Mouse (Mus musculus) hindbrain, embryonic 15.5 days (tissue): ENCODE measurements around the gene Nmnat1. TPM values are rescaled to one million over a fixed set of nuclear protein-coding genes. Genes with fewer than 3 reads are reported as not detected.
A peak's percentile ranks its signal among the peaks of the same experiment; 100 is the strongest.

Experiments
- ATAC-seq: fragments of 200-750 bp; cut with Nextera tagmentation; 2 replicates; pipeline ENCODE4 v1.8.0; 2017; ENCODE audit warnings: low read depth, moderate number of reproducible peaks, moderate TSS enrichment; ENCODE audit not compliant: low FRiP score
- H3K27ac ChIP-seq: fragments of 300-500 bp; sonication (generic); replicated peaks from 2 replicates; pipeline ENCODE4 v1.5.1; 2015; ENCODE audit warnings: mild to moderate bottlenecking, inconsistent platforms
- H3K27me3 ChIP-seq: fragments of 300-500 bp; sonication (generic); 2 replicates; pipeline ENCODE4 v1.6.1; 2015; ENCODE audit warnings: control low read depth, inconsistent platforms
- H3K36me3 ChIP-seq: fragments of 300-500 bp; sonication (generic); 2 replicates; pipeline ENCODE4 v1.6.1; 2015; ENCODE audit warnings: control low read depth, inconsistent platforms
- H3K4me1 ChIP-seq: fragments of 300-500 bp; sonication (generic); replicated peaks from 2 replicates; pipeline ENCODE4 v1.6.1; 2015; ENCODE audit warnings: control low read depth, inconsistent platforms
- H3K4me2 ChIP-seq: fragments of 300-500 bp; sonication (generic); 2 replicates; pipeline ENCODE4 v1.6.1; 2015; ENCODE audit warnings: moderate library complexity, mild to moderate bottlenecking, inconsistent platforms
- H3K4me3 ChIP-seq: fragments of 300-500 bp; sonication (generic); 2 replicates; pipeline ENCODE4 v1.5.1; 2015; ENCODE audit warnings: mild to moderate bottlenecking, inconsistent platforms
- H3K9ac ChIP-seq: fragments of 300-500 bp; sonication (generic); 2 replicates; pipeline ENCODE4 v1.6.1; 2015; ENCODE audit warnings: inconsistent platforms
- H3K9me3 ChIP-seq: fragments of 300-500 bp; sonication (generic); 2 replicates; pipeline ENCODE4 v1.6.1; 2016; ENCODE audit warnings: control low read depth, inconsistent platforms
- WGBS: fragments of 180-500 bp; shearing (Covaris S2); methylation state at CpG from one replicate; pipeline ENCODE4 v1.1.7; 2015; 5-methylcytosine and 5-hydroxymethylcytosine counted together
- polyA plus RNA-seq: library from polyadenylated mRNA; unstranded; fragments of >200 nt; fragmentation: Nextera tagmentation; extraction: Ambion mirVana; gene quantifications from 2 replicates; pipeline ENCODE4 v1.2.1, GENCODE M21; 2015

Gene Nmnat1
- 8.8 and 9.3 TPM in 2 replicates for polyA plus RNA-seq

DNA sequence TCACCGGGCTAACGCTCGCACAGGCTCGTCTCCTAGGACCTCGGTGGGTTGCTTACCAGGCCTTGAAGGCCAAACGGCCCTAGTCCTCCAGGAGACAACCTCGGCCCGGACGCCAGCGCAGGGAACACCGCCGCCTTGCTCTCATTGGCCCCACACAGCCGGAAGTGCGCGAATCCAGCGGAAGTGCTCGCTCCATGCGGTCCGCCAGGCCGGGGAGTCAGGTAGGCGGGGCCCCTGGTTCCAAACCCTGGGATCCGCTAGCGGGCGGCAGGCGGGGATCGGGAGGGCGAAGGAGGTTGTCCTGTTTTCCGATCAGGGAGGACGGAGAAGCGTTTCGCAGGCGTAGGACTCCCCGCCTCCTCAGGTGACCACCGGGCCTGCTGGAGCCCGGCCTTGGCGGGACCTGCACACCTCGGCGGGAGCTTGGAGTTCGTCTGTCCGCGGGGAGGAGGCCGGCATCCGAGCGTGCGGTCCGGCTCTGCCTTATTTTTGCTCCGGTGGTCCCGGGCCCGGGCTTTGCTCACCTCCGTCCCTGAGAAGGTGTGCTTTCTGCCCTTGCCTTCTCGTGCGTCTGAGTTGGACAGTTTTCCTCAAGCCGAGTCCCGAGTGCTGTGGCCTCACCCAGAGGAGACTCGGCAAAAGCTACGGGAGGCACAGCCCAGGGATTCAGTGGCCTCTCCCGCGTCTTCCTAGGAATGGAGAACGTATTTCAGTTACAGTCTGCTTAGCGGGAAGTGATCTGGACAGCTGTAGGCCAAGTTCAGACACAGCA is at the start of gene Nmnat1, which contains the start of gene Lzic:
Nmnat1 (minus strand) TSS at position 150 of the 772 bp plus-strand sequence.
Lzic (plus strand) TSS at position 177 of the 772 bp plus-strand sequence.
- no peaks in the 10 kb centered on the region for H3K9me3 ChIP-seq
- H3K4me1 ChIP-seq = peaks cover 25% of the 10 kb centered on the region
- no peaks in the 10 kb centered on the region for H3K27me3 ChIP-seq
- peak; percentile 98 for ATAC-seq
- H3K27ac ChIP-seq = peak within 1 kb of the TSS; percentile 71
- peak within 1 kb of the TSS; percentile 87 for H3K4me2 ChIP-seq
- peak within 1 kb of the TSS; percentile 77 for H3K4me3 ChIP-seq
- H3K9ac ChIP-seq = peak within 1 kb of the TSS; percentile 72
- H3K36me3 ChIP-seq = peaks cover 35% of the 10 kb centered on the region
- under 1% methylated on average over 60 of the region's 60 CpGs for WGBS

DNA sequence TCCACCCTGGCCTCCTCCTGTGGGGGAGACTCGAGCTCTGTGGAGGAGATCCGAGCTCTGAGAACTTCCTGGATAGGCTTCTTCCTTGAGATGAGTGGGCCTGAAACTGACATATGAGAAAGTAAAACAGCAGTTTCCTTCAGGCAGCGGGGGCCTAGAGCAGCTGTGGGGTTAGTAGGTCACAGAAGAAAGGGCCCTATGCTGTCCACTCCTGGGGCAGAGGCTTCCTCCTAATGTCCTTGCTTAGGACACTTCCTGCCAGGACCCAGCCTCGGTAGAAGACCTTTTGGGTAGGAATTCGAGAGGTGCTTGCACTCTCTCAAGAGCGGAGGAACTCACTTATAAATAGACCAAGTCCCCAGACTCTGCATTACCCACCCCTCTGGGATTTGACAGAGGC is 44.7 kb upstream of the Nmnat1 start:
- H3K4me3 ChIP-seq = no peak overlapping the region
- H3K27ac ChIP-seq = 0 out of 2 replicates have a peak overlapping the region, but pooled peaks have one; percentile 13
- ATAC-seq = no peak
- no peak overlapping the region for H3K4me2 ChIP-seq
- 76% methylated on average over 6 of the region's 6 CpGs for WGBS
- H3K4me1 ChIP-seq = peaks cover 14% of the 10 kb centered on the region
- H3K9me3 ChIP-seq = no peaks in the 10 kb centered on the region
- H3K36me3 ChIP-seq = no peaks in the 10 kb centered on the region
- no peak overlapping the region for H3K9ac ChIP-seq
- H3K27me3 ChIP-seq = no peaks in the 10 kb centered on the region

GRCm38 (mm10) chr4:149527621-149528354 is 42.8 kb upstream of the Nmnat1 start:
- peaks cover 21% of the 10 kb centered on the region for H3K4me1 ChIP-seq
- H3K4me3 ChIP-seq = no peak overlapping the region
- H3K27me3 ChIP-seq = no peaks in the 10 kb centered on the region
- ATAC-seq = no peak
- WGBS = 82% methylated on average over 15 of the region's 15 CpGs
- no peak overlapping the region for H3K4me2 ChIP-seq
- no peaks in the 10 kb centered on the region for H3K9me3 ChIP-seq
- no peak overlapping the region for H3K9ac ChIP-seq
- no peak overlapping the region for H3K27ac ChIP-seq
- no peaks in the 10 kb centered on the region for H3K36me3 ChIP-seq

DNA sequence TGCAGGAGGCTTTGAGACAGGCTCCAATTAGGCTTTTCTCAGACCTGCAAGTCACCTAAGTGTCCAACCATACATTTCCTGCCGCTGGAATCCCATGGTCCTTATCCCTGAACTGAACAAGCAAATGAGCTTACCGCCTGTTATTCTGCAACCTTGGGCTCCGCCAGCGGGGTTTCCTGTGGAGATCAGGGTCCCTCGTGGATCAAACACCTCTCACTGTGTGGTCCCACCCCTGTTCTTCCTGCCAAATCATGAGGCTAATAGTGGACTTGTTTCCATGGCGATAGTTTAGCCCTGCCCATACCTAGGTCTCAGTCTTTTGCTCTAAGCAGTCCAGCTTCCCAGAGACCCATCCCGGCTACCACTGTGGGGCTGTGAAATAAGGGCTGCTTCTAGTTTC is 41.3 kb upstream of the Nmnat1 start:
- Histone ChIP-seq H3K36me3 (no peaks in the 10 kb centered on the region), H3K4me3 (no peak overlapping the region), H3K27me3 (no peaks in the 10 kb centered on the region), H3K9ac (no peak overlapping the region), H3K9me3 (no peaks in the 10 kb centered on the region), H3K4me2 (no peak overlapping the region), H3K27ac (no peak overlapping the region), H3K4me1 (peaks cover 26% of the 10 kb centered on the region)
- WGBS = 43% methylated on average over 7 of the region's 7 CpGs
- ATAC-seq = peak; percentile 59; the same call in 1 of the 2 replicates

DNA sequence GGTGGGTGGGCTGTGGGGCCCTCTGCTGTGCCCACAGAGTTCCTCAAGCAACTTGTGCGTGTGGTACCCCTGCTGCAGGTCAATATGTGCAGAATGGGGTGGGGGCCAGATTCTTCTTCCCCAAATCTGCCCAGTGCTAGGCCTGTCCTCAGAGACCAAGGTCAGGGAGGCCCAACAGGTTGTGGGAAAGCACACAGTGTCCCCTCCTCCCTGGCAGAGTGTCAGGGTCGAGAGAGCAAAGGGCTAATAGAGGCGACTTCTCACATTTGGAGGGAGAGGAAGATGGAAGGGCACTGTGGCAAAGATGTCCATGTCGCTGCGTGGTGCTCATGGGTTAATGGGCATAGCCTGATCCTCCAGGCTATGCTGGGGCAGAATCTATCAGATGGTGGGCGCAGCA is 40.8 kb upstream of the Nmnat1 start:
- no peaks in the 10 kb centered on the region for H3K36me3 ChIP-seq
- H3K9ac ChIP-seq = no peak overlapping the region
- no peaks in the 10 kb centered on the region for H3K9me3 ChIP-seq
- no peaks in the 10 kb centered on the region for H3K27me3 ChIP-seq
- H3K27ac ChIP-seq = no peak overlapping the region
- no peak overlapping the region for H3K4me2 ChIP-seq
- 86% methylated on average over 6 of the region's 6 CpGs for WGBS
- peaks cover 30% of the 10 kb centered on the region for H3K4me1 ChIP-seq
- H3K4me3 ChIP-seq = no peak overlapping the region
- 0 out of 2 replicates have a peak, but pooled peaks have one; percentile 25 for ATAC-seq

- no peaks in the 10 kb centered on the region for H3K36me3 ChIP-seq
- H3K27ac ChIP-seq = no peak overlapping the region
- peaks cover 36% of the 10 kb centered on the region for H3K4me1 ChIP-seq
- H3K4me2 ChIP-seq = no peak overlapping the region
- 90% methylated on average over 4 of the region's 4 CpGs for WGBS
- H3K9ac ChIP-seq = no peak overlapping the region
- ATAC-seq = no peak
- no peak overlapping the region for H3K4me3 ChIP-seq
- no peaks in the 10 kb centered on the region for H3K9me3 ChIP-seq
- no peaks in the 10 kb centered on the region for H3K27me3 ChIP-seq
Observed at GRCm38 (mm10) chr4:149525170-149525569, 40.2 kb upstream of the Nmnat1 start.

DNA sequence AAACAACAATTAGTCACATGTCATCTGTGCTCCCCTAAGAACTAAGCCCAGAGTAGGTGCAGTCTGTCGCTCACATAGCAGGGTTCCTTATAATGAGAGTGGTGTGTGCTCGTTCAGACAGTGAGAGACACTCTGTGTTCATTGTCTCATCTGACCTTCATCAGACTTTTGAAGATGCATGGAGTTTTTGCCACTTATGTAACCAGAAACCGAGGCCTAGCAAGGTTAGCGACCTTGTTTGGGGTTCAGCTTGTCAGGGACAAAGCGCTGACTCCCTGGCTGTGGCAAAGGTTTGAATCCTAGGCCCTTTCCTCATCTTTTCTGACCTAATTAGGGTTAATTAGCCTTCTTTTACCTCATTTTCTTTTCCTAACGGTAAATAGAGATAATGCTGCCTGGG is 39.0 kb upstream of the Nmnat1 start:
- Histone ChIP-seq H3K9ac (no peak overlapping the region), H3K4me2 (no peak overlapping the region), H3K27ac (no peak overlapping the region), H3K9me3 (no peaks in the 10 kb centered on the region), H3K36me3 (no peaks in the 10 kb centered on the region), H3K4me3 (no peak overlapping the region), H3K27me3 (no peaks in the 10 kb centered on the region), H3K4me1 (peaks cover 46% of the 10 kb centered on the region)
- no peak for ATAC-seq
- WGBS = 65% methylated on average over 6 of the region's 6 CpGs

- Histone ChIP-seq H3K36me3 (no peaks in the 10 kb centered on the region), H3K4me2 (no peak overlapping the region), H3K27ac (no peak overlapping the region), H3K9me3 (no peaks in the 10 kb centered on the region), H3K27me3 (no peaks in the 10 kb centered on the region), H3K4me1 (peaks cover 42% of the 10 kb centered on the region), H3K4me3 (no peak overlapping the region), H3K9ac (no peak overlapping the region)
- WGBS = 68% methylated on average over 10 of the region's 10 CpGs
- ATAC-seq = no peak
Observed at GRCm38 (mm10) chr4:149521258-149521657, 36.3 kb upstream of the Nmnat1 start.

DNA sequence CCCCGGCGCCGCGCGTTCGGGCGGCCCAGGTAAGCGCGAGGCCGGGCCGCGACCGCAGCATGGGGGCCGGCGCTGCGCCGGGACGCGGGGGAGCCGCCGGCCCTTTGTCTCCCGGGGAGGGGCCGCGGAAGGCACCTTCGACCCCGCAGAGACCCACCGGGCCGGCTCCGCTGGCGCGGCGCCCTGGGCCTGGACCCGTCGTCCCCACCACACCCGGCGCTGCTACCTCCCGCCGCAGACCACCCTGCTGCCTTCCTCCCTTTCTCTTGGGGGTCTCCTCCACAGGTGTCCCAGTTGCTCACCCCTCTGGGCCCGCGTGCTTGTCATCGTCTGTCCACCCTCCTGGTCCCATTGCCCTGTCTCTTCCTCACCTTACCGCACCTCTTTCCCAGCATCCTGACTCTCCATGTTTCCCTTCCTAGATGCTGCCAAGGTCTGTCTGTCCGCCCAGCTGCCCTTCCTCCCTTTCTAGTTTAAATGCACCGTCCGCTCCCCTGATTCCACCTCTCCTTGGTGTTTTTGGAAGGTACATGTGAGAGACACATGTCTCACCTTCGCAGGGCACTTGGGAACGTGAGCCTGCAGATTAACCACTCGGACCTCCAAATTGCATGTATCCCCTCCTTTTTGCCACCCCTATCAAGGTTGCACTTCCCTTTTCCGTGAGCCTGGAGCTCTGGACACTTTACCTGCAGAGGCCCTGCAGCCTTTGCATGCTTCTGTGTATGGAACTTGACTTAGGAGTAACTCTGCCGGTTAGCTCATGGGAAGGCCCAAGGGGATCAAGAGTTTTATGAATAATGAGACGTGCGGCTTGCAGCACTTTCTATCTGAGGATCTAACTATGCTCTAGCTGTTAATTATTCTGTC is 33.6 kb upstream of the Nmnat1 start:
- ATAC-seq = no peak
- no peaks in the 10 kb centered on the region for H3K9me3 ChIP-seq
- peak overlapping the region; percentile 89 for H3K4me3 ChIP-seq
- WGBS = 4% methylated on average over 31 of the region's 52 CpGs
- peak overlapping the region; percentile 91 for H3K9ac ChIP-seq
- peak overlapping the region; percentile 67 for H3K27ac ChIP-seq
- no peaks in the 10 kb centered on the region for H3K36me3 ChIP-seq
- no peaks in the 10 kb centered on the region for H3K27me3 ChIP-seq
- peak overlapping the region; percentile 90 for H3K4me2 ChIP-seq
- H3K4me1 ChIP-seq = peaks cover 36% of the 10 kb centered on the region

DNA sequence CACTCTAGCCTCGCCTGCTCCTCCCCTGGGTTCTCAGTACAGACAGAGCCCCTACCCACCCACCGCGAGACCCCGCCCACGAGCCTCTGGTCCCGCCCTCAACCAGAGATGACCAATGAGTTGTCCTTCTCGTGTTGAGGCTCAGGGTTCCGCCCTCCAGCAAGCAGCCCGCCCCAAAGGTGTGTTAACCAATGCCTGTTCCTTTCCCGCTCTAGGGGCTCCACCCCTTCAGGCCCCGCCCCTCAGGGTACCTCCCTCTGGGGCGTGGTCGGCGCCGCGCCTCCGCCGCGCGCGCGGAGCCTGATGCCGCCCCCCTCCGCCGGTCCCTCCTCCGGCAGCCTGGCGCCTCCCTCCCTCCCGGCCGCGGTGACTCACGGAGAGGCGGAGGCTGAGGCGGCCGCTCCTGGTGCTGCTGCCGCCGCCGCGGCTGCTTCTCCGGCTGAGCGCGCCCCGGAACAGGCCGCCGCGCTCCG is 32.9 kb upstream of the Nmnat1 start, which contains the start of gene Ctnnbip1:
Ctnnbip1 (plus strand) TSS at position 369 of the 473 bp plus-strand sequence.
- Histone ChIP-seq H3K9me3 (no peaks in the 10 kb centered on the region), H3K4me1 (peaks cover 31% of the 10 kb centered on the region), H3K27ac (peak within 1 kb of the TSS; percentile 67), H3K9ac (peak within 1 kb of the TSS; percentile 91), H3K4me3 (peak within 1 kb of the TSS; percentile 89), H3K27me3 (no peaks in the 10 kb centered on the region), H3K4me2 (peak within 1 kb of the TSS; percentile 90), H3K36me3 (no peaks in the 10 kb centered on the region)
- WGBS = 0% methylated on average over 37 of the region's 46 CpGs
- ATAC-seq = peak; percentile 99

DNA sequence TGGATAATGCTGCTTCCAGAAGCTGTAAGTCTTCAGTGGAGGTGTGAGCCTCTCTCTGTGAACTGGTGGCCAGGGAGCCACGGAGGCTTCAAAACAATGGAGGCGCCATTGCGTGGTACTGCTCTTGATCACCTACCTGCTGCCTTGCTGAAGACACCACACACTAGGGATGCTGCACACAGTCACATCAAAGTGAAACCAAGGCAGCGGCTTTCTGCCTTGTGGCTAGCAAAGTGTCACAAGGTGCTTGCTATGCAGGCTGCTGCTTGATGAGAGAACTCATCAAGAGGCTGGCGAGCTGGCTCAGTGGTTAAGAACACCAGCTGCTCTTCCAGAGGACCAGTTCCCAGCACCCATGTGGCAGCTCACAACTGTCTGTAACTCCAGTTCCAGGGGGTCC is 30.7 kb upstream of the Nmnat1 start:
- Histone ChIP-seq H3K36me3 (no peaks in the 10 kb centered on the region), H3K4me2 (no peak overlapping the region), H3K27me3 (no peaks in the 10 kb centered on the region), H3K27ac (no peak overlapping the region), H3K9me3 (no peaks in the 10 kb centered on the region), H3K4me1 (peaks cover 30% of the 10 kb centered on the region), H3K4me3 (no peak overlapping the region), H3K9ac (no peak overlapping the region)
- WGBS = 88% methylated on average over 5 of the region's 5 CpGs
- no peak for ATAC-seq
